Mouse (Mus musculus) hindbrain, embryonic 12.5 days (tissue): Measurements from ENCODE around the gene Edaradd. TPM values are rescaled to one million over a fixed set of nuclear protein-coding genes. Genes with fewer than 3 reads are reported as not detected.
"Not testable (repeated sequence)": the region's sequence is repeated elsewhere in the genome, so short reads cannot be mapped to it uniquely, and the experiment has no call there.

Source experiments
- ATAC-seq: fragments of 200-750 bp; cut with Nextera tagmentation; 2 replicates; pipeline ENCODE4 v1.8.0; 2017; ENCODE audit warnings: moderate TSS enrichment; ENCODE audit not compliant: low FRiP score
- H3K27ac ChIP-seq: fragments of 300-500 bp; sonication (generic); 2 replicates; pipeline ENCODE4 v1.5.1; 2016; ENCODE audit warnings: mild to moderate bottlenecking
- H3K27me3 ChIP-seq: fragments of 300-500 bp; sonication (generic); 2 replicates; pipeline ENCODE4 v1.6.1; 2016; ENCODE audit warnings: mild to moderate bottlenecking
- H3K36me3 ChIP-seq: fragments of 300-500 bp; sonication (generic); 2 replicates; pipeline ENCODE4 v1.6.1; 2016; ENCODE audit warnings: mild to moderate bottlenecking
- H3K4me1 ChIP-seq: fragments of 300-500 bp; sonication (generic); 2 replicates; pipeline ENCODE4 v1.6.1; 2016
- H3K4me2 ChIP-seq: fragments of 300-500 bp; sonication (generic); replicated peaks from 2 replicates; pipeline ENCODE4 v1.6.1; 2016; ENCODE audit warnings: mild to moderate bottlenecking
- H3K4me3 ChIP-seq: fragments of 300-500 bp; sonication (generic); 2 replicates; pipeline ENCODE4 v1.5.1; 2016; ENCODE audit warnings: mild to moderate bottlenecking
- H3K9ac ChIP-seq: fragments of 300-500 bp; sonication (generic); 2 replicates; pipeline ENCODE4 v1.6.1; 2016; ENCODE audit warnings: mild to moderate bottlenecking, moderate library complexity
- H3K9me3 ChIP-seq: fragments of 300-500 bp; sonication (generic); replicated peaks from 2 replicates; pipeline ENCODE4 v1.6.1; 2016; ENCODE audit warnings: mild to moderate bottlenecking
- WGBS: fragments of 180-500 bp; shearing (Covaris S2); methylation state at CpG from one replicate; pipeline ENCODE4 v1.1.7; 2016; 5-methylcytosine and 5-hydroxymethylcytosine counted together
- polyA plus RNA-seq: library from polyadenylated mRNA; unstranded; fragments of >200 nt; fragmentation: Nextera tagmentation; extraction: Ambion mirVana; gene quantifications from 2 replicates; pipeline ENCODE4 v1.2.1, GENCODE M21; 2016

The Edaradd gene
- polyA plus RNA-seq, 1 experiment from 2014 or later = 0.94 TPM

DNA sequence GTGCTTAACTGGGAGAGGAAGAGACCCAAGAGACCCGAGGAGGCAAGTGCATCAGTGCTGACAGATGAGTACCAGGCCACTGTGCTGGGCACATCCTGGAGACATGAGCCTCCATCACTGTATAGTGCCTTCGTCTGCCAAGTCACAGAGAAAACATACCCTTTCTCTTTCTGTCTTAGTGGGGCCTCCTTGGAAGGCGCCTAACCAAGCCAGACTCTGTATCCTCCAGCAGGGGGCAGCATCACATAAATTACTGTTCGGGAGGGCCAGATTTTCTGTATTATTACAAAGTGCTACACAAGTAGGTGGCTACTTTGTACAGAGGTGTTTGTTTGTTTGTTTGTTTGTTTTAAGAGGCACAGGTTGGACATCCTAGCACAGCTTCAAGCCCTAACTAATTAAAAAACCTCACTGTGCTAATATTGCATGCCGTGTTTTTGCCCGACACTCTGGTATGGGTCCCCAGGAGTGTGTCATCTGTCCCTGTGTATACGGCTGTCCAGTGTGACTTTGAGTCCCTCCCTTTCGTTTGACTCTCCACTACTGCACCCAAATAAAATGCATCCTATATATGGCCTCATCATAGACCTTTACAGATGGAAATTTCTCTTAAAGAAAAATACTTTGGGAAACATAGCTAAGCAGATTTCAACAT is 46.4 kb downstream of the Edaradd start:
- 36% methylated on average over 8 of the region's 8 CpGs for WGBS
- no peak overlapping the region for H3K27ac ChIP-seq
- H3K4me2 ChIP-seq = no peak overlapping the region

GRCm38 (mm10) chr13:12468488-12468887 is 51.8 kb downstream of the Edaradd start:
- ATAC-seq = no peak
- no peaks in the 10 kb centered on the region for H3K9me3 ChIP-seq
- 89% methylated on average over 1 of the region's 1 CpGs for WGBS

More for the DNA sequence above, 46.4 kb downstream of the Edaradd start:
- H3K9ac ChIP-seq = no peak overlapping the region
- ATAC-seq = peak; percentile 79
- no peaks in the 10 kb centered on the region for H3K9me3 ChIP-seq
- H3K4me3 ChIP-seq = no peak overlapping the region
- H3K36me3 ChIP-seq = no peaks in the 10 kb centered on the region
- no peaks in the 10 kb centered on the region for H3K4me1 ChIP-seq
- H3K27me3 ChIP-seq = no peaks in the 10 kb centered on the region

DNA sequence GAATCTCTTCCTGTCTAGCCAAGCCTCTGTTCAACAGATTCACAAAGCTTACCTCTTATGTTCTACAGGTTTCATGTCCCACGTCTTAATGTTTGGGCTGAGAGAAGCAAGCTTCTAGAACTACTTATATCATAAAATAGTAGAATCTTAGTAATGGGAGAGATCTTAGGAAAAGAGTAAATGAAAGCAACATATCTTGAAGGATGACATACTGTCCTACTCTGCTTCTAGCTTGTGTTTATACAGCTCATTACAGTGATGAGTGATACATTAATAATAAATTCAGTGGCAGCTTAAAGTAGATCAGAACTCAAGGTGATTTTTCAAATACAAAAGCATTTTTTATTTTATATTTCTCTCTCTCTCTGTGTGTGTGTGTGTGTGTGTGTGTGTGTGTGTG is 55.4 kb downstream of the Edaradd start, which contains the start of gene Lgals8:
Gene Lgals8, minus strand, starts transcription at position 101 of the 400 bp plus-strand sequence.
- no peak within 1 kb of the TSS for H3K4me2 ChIP-seq
- ATAC-seq = no peak
- H3K27ac ChIP-seq = no peak within 1 kb of the TSS
- H3K36me3 ChIP-seq = no peaks in the 10 kb centered on the region
- no peaks in the 10 kb centered on the region for H3K27me3 ChIP-seq
- H3K9ac ChIP-seq = no peak within 1 kb of the TSS
- WGBS = 86% methylated on average over 1 of the region's 1 CpGs
- no peak within 1 kb of the TSS for H3K4me3 ChIP-seq
- no peaks in the 10 kb centered on the region for H3K9me3 ChIP-seq
- 0 out of 2 replicates have a peak, but pooled peaks cover 4% of the 10 kb centered on the region for H3K4me1 ChIP-seq

More at GRCm38 (mm10) chr13:12468488-12468887, 51.8 kb downstream of the Edaradd start:
- Histone ChIP-seq H3K27me3 (no peaks in the 10 kb centered on the region), H3K27ac (no peak overlapping the region), H3K36me3 (no peaks in the 10 kb centered on the region), H3K4me3 (no peak overlapping the region), H3K9ac (no peak overlapping the region), H3K4me2 (no peak overlapping the region), H3K4me1 (no peaks in the 10 kb centered on the region)

GRCm38 (mm10) chr13:12464159-12464558 is 56.1 kb downstream of the Edaradd start:
- not testable (repeated sequence) for H3K4me1 ChIP-seq, ATAC-seq, H3K4me2 ChIP-seq, H3K36me3 ChIP-seq, H3K9ac ChIP-seq, H3K27me3 ChIP-seq, H3K27ac ChIP-seq, H3K9me3 ChIP-seq, H3K4me3 ChIP-seq
- 89% methylated on average over 6 of the region's 6 CpGs for WGBS

DNA sequence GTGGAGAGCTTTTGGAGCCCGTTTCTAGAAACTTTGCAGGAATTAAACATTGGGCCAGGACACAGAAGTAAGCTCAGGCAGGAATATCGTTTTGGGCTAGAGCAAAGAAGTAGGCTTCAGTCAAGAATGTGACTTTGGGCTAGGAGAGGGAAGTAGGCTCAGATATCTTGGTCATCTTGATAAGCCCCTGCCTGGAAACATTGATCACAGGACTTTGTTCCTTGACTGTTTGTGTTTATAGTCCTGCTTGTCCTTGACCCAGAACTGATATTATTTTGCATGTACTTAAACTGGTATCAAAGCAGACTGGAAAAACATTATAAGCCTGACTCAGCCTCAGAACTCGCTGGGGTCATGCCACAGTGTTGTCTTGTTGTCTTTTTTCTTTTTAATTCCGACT is 57.6 kb downstream of the Edaradd start:
- no peaks in the 10 kb centered on the region for H3K36me3 ChIP-seq
- no peak for ATAC-seq

DNA sequence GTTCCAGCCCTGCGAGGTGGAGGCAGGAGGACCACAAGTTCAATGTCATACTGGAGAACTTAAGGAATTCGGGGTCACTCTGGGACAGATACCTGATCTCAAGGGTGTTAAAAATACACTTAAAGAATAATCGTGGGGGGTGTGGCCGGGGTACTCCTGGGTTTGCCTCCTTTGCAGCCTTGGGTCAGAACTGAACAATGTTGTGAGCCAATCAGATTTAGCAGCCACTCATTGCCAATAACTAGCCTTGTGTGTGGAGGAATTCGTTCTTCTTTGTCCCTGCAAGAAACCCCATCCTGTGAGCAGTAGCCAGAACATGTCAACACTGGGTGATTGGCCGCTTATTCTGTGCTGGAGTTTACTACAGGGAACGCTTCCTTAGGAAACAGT is 58.5 kb downstream of the Edaradd start:
- H3K27ac ChIP-seq = 0 out of 2 replicates have a peak overlapping the region, but pooled peaks have one; percentile 52
- WGBS = 6% methylated on average over 7 of the region's 7 CpGs

More for the DNA sequence above, 57.6 kb downstream of the Edaradd start:
- Histone ChIP-seq H3K9me3 (no peaks in the 10 kb centered on the region), H3K9ac (no peak overlapping the region), H3K4me3 (no peak overlapping the region), H3K4me2 (no peak overlapping the region), H3K27me3 (no peaks in the 10 kb centered on the region), H3K27ac (no peak overlapping the region), H3K4me1 (0 out of 2 replicates have a peak, but pooled peaks cover 4% of the 10 kb centered on the region)
- WGBS = 70% methylated on average over 4 of the region's 4 CpGs

GRCm38 (mm10) chr13:12460881-12461729 is 59.1 kb downstream of the Edaradd start:
- WGBS = under 1% methylated on average over 59 of the region's 59 CpGs
- peak; percentile 96 for ATAC-seq
- peak overlapping the region; percentile 52; the same call in 1 of the 2 replicates for H3K27ac ChIP-seq
- 0 out of 2 replicates have a peak, but pooled peaks cover 4% of the 10 kb centered on the region for H3K4me1 ChIP-seq
- H3K36me3 ChIP-seq = no peaks in the 10 kb centered on the region
- peak overlapping the region; percentile 70 for H3K4me3 ChIP-seq
- H3K9ac ChIP-seq = peak overlapping the region; percentile 78
- H3K27me3 ChIP-seq = no peaks in the 10 kb centered on the region
- peak overlapping the region; percentile 76 for H3K4me2 ChIP-seq
- H3K9me3 ChIP-seq = no peaks in the 10 kb centered on the region

More for the DNA sequence above, 58.5 kb downstream of the Edaradd start:
- Histone ChIP-seq H3K4me1 (0 out of 2 replicates have a peak, but pooled peaks cover 4% of the 10 kb centered on the region), H3K36me3 (no peaks in the 10 kb centered on the region), H3K27me3 (no peaks in the 10 kb centered on the region), H3K4me3 (peak overlapping the region; percentile 70), H3K9ac (peak overlapping the region; percentile 78), H3K4me2 (peak overlapping the region; percentile 76), H3K9me3 (no peaks in the 10 kb centered on the region)
- peak; percentile 66 for ATAC-seq

GRCm38 (mm10) chr13:12460443-12460842 is 59.8 kb downstream of the Edaradd start:
- Histone ChIP-seq H3K9ac (peak overlapping the region; percentile 78), H3K4me3 (peak overlapping the region; percentile 70), H3K4me1 (0 out of 2 replicates have a peak, but pooled peaks cover 4% of the 10 kb centered on the region), H3K9me3 (no peaks in the 10 kb centered on the region), H3K27ac (no peak overlapping the region), H3K4me2 (peak overlapping the region; percentile 76), H3K27me3 (no peaks in the 10 kb centered on the region), H3K36me3 (no peaks in the 10 kb centered on the region)
- WGBS = 11% methylated on average over 8 of the region's 8 CpGs
- 0 out of 2 replicates have a peak, but pooled peaks have one; percentile 2 for ATAC-seq

DNA sequence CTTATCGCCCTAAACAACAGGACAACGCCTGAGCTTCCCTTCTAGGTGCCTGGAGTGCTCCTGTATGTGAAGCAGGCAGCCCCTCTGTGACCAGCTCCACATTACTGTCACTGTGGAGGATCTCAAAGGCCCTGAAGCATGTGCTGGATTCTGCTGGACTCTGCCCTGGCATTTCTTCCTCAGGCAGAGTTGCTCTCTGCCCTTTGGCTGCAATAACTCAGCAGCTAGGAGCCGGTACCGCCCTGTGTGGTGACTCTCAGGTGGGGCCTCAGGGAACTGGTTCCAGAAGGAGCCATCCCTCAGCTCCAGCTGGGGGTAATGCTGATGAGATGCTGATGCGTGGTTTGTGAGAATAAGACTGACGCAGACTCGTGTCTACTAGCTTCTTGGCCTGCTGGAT is 63.5 kb downstream of the Edaradd start:
- 83% methylated on average over 7 of the region's 7 CpGs for whole genome bisulfite sequencing
- H3K4me3 ChIP-seq = no peak overlapping the region
- H3K4me2 ChIP-seq = no peak overlapping the region
- H3K9me3 ChIP-seq = no peaks in the 10 kb centered on the region
- no peak for ATAC-seq
- H3K36me3 ChIP-seq = peaks cover 6% of the 10 kb centered on the region; the same call in 1 of the 2 replicates
- H3K4me1 ChIP-seq = no peaks in the 10 kb centered on the region
- H3K27ac ChIP-seq = no peak overlapping the region
- no peak overlapping the region for H3K9ac ChIP-seq
- H3K27me3 ChIP-seq = no peaks in the 10 kb centered on the region

- peaks cover 6% of the 10 kb centered on the region; the same call in 1 of the 2 replicates for H3K36me3 ChIP-seq
- no peaks in the 10 kb centered on the region for H3K27me3 ChIP-seq
- no peak overlapping the region for H3K4me3 ChIP-seq
- no peak overlapping the region for H3K4me2 ChIP-seq
- no peak overlapping the region for H3K9ac ChIP-seq
- no peak overlapping the region for H3K27ac ChIP-seq
- no peaks in the 10 kb centered on the region for H3K4me1 ChIP-seq
- 83% methylated on average over 7 of the region's 7 CpGs for whole genome bisulfite sequencing
- H3K9me3 ChIP-seq = no peaks in the 10 kb centered on the region
- no peak for ATAC-seq
Observed at GRCm38 (mm10) chr13:12454686-12455390, 65.4 kb downstream of the Edaradd start.

DNA sequence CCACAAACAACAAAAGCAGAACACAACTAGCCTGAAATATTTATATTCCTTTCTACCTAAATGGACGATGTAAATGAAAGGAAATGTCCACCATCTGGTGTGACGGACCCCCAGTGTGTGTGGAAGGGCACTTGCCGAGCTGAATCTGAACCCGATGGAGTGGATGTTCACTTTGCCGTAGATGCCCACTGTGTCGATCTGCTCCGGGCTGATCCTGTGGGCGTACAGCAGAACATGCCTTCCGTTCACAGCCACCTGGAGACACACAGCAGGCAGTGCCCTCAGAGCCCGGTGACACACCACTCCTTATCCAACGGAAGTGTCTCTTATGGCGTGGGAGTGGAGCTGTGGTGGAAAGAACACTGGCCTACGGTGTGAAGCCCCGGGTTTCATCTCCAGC is 67.1 kb downstream of the Edaradd start:
- 87% methylated on average over 14 of the region's 14 CpGs for WGBS
- H3K27ac ChIP-seq = no peak overlapping the region

More for the DNA sequence above, 67.1 kb downstream of the Edaradd start:
- Histone ChIP-seq H3K9ac (no peak overlapping the region), H3K4me1 (no peaks in the 10 kb centered on the region), H3K27me3 (no peaks in the 10 kb centered on the region), H3K9me3 (no peaks in the 10 kb centered on the region), H3K4me2 (no peak overlapping the region), H3K4me3 (no peak overlapping the region), H3K36me3 (peaks cover 6% of the 10 kb centered on the region; the same call in 1 of the 2 replicates)
- no peak for ATAC-seq
